Mouse (Mus musculus): ENCODE results near the gene Cenpx. TPM values are rescaled to one million over a fixed set of nuclear protein-coding genes. Genes with fewer than 3 reads are reported as not detected.
"Not testable (repeated sequence)": the region's sequence is repeated elsewhere in the genome, so short reads cannot be mapped to it uniquely, and the experiment has no call there.

The Cenpx gene
- polyA plus RNA-seq, 1 experiment from 2014 or later: 166 TPM

GRCm38 (mm10) chr11:120731858-120732680 lies 18.5 kb upstream of the Cenpx start, which contains the start of gene Cbr2:
Gene Cbr2, minus strand, starts transcription at chr11:120732114.
- WGBS: 49% methylated on average over 12 of the region's 12 CpGs
- 0 out of 2 replicates have a peak, but pooled peaks cover 2% of the 10 kb centered on the region for H3K27me3 ChIP-seq
- H3K4me3 ChIP-seq: no peak within 1 kb of the TSS
- peaks cover 28% of the 10 kb centered on the region for H3K4me1 ChIP-seq
- H3K4me2 ChIP-seq: no peak within 1 kb of the TSS; the same call in 1 of the 2 replicates
- no peak within 1 kb of the TSS for H3K9ac ChIP-seq
- no peak for ATAC-seq (ENCODE audit: insufficient number of reproducible peaks, low FRiP score, low TSS enrichment, low read depth)
- H3K9me3 ChIP-seq: no peaks in the 10 kb centered on the region
- H3K36me3 ChIP-seq: no peaks in the 10 kb centered on the region
- peak within 1 kb of the TSS; percentile 66 for H3K27ac ChIP-seq

DNA sequence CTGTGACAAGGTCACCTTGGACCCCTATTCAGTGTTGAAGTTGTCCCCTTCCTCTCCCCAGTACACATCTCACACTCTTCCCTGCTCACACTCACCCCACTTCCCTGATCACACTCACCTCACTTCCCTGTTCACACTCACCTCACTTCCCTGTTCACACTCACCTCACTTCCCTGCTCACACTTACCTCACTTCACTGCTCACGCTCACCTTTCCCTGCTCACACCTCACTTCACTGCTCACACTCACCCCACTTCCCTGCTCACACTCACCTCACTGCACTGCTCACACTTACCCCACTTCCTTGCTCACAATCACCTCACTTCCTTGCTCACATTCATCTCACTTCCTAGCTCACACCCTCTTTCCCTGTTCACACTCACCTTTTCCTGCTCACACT lies 17.9 kb upstream of the Cenpx start:
- WGBS: 80% methylated on average over 1 of the region's 1 CpGs
- H3K9ac ChIP-seq: no peak overlapping the region

GRCm38 (mm10) chr11:120730331-120730870 lies 16.9 kb upstream of the Cenpx start:
- Histone ChIP-seq H3K4me1 (peaks cover 39% of the 10 kb centered on the region), H3K27me3 (0 out of 2 replicates have a peak, but pooled peaks cover 2% of the 10 kb centered on the region), H3K4me2 (no peak overlapping the region), H3K4me3 (no peak overlapping the region), H3K9me3 (no peaks in the 10 kb centered on the region), H3K36me3 (peaks cover 3% of the 10 kb centered on the region), H3K27ac (no peak overlapping the region), H3K9ac (no peak overlapping the region)
- ATAC-seq (ENCODE audit: insufficient number of reproducible peaks, low FRiP score, low TSS enrichment, low read depth): no peak
- 87% methylated on average over 10 of the region's 10 CpGs for WGBS

More for the DNA sequence above, 17.9 kb upstream of the Cenpx start:
- Histone ChIP-seq H3K4me3 (no peak overlapping the region), H3K4me1 (peaks cover 34% of the 10 kb centered on the region), H3K36me3 (no peaks in the 10 kb centered on the region), H3K27ac (peak overlapping the region; percentile 66), H3K27me3 (0 out of 2 replicates have a peak, but pooled peaks cover 2% of the 10 kb centered on the region), H3K4me2 (no peak overlapping the region; the same call in 1 of the 2 replicates), H3K9me3 (no peaks in the 10 kb centered on the region)
- no peak for ATAC-seq (ENCODE audit: insufficient number of reproducible peaks, low FRiP score, low TSS enrichment, low read depth)

DNA sequence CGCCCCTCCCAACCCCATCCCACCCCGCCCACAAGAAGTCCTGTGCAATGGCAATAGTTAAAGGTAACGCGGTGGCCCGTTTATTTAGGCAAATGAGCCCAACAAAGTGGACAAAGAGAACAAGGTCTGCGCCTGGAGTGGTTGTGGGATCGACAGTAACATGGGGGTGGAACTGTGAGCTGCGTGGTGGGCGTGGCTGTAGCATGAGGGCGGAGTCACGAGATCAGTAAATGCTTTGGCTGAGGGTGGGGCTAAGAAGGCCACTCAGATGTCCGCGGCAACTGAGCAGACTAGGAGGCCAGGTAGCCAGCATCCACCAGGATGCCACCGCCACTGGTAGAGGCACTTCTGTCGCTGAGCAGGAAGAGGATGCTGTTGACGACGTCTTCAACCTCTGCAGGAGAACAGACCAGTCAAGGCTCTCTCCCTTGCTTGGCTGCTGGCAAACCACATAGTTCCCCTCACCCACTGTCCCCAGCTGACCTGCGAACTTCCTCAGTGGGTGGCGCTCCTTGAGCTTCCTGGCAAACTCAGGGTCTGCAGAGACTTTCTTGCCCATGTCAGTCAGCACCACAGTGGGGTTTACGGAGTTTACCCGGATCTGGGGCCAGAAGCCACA lies 16.0 kb upstream of the Cenpx start:
- ATAC-seq (ENCODE audit: insufficient number of reproducible peaks, low FRiP score, low TSS enrichment, low read depth); H3K27ac ChIP-seq: not testable (repeated sequence)

GRCm38 (mm10) chr11:120728530-120729240 lies 15.1 kb upstream of the Cenpx start:
- Histone ChIP-seq H3K27me3 (0 out of 2 replicates have a peak, but pooled peaks cover 2% of the 10 kb centered on the region), H3K4me3 (no peak overlapping the region), H3K4me1 (peaks cover 39% of the 10 kb centered on the region), H3K36me3 (peaks cover 6% of the 10 kb centered on the region), H3K4me2 (no peak overlapping the region), H3K9me3 (no peaks in the 10 kb centered on the region), H3K27ac (no peak overlapping the region), H3K9ac (no peak overlapping the region)
- WGBS: 77% methylated on average over 11 of the region's 11 CpGs
- ATAC-seq (ENCODE audit: insufficient number of reproducible peaks, low FRiP score, low TSS enrichment, low read depth): no peak

More for the DNA sequence above, 16.0 kb upstream of the Cenpx start:
- not testable (repeated sequence) for H3K9me3 ChIP-seq, H3K36me3 ChIP-seq, H3K27me3 ChIP-seq, H3K9ac ChIP-seq
- WGBS: 2% methylated on average over 18 of the region's 21 CpGs
- peaks cover 39% of the 10 kb centered on the region for H3K4me1 ChIP-seq
- peak overlapping the region; percentile 15 for H3K4me3 ChIP-seq
- H3K4me2 ChIP-seq: peak overlapping the region; percentile 41

DNA sequence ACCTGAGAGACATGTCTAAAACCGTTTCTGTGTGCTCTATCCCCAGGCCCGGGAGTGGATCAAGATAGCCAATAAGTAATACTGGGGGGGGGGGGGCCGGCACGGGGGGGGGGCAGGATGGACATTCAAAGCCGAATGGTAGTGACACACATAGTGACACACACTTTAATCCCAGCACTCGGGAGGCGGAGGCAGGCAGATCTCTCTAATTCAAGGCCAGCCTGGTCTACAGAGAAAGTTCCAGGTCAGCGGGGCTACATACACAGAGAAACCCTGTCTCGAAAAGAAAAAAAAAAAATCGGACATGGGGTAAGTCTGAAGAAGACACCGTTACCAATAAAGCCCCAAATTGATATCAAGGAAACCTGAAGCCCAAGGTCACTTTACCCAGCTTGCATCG lies 14.0 kb upstream of the Cenpx start:
- Histone ChIP-seq H3K9me3 (no peaks in the 10 kb centered on the region), H3K4me1 (peaks cover 32% of the 10 kb centered on the region), H3K27me3 (0 out of 2 replicates have a peak, but pooled peaks cover 2% of the 10 kb centered on the region), H3K36me3 (peaks cover 6% of the 10 kb centered on the region), H3K4me3 (no peak overlapping the region), H3K27ac (no peak overlapping the region), H3K9ac (no peak overlapping the region), H3K4me2 (no peak overlapping the region)
- 57% methylated on average over 12 of the region's 12 CpGs for WGBS
- no peak for ATAC-seq (ENCODE audit: insufficient number of reproducible peaks, low FRiP score, low TSS enrichment, low read depth)

- Histone ChIP-seq H3K9me3 (no peaks in the 10 kb centered on the region), H3K27me3 (0 out of 2 replicates have a peak, but pooled peaks cover 2% of the 10 kb centered on the region), H3K9ac (peak within 1 kb of the TSS; percentile 48), H3K4me1 (peaks cover 33% of the 10 kb centered on the region), H3K27ac (no peak within 1 kb of the TSS), H3K36me3 (peaks cover 6% of the 10 kb centered on the region), H3K4me2 (peak within 1 kb of the TSS; percentile 91), H3K4me3 (peak within 1 kb of the TSS; percentile 62)
- ATAC-seq (ENCODE audit: insufficient number of reproducible peaks, low FRiP score, low TSS enrichment, low read depth): peak; percentile 78
- under 1% methylated on average over 14 of the region's 14 CpGs for WGBS
Observed at GRCm38 (mm10) chr11:120727169-120727527, 13.6 kb upstream of the Cenpx start, which contains the start of gene Dcxr. Gene Dcxr, minus strand, starts transcription at chr11:120727281.

- ATAC-seq (ENCODE audit: insufficient number of reproducible peaks, low FRiP score, low TSS enrichment, low read depth): peak; percentile 9; the same call in 1 of the 2 replicates
- peak overlapping the region; percentile 91 for H3K4me2 ChIP-seq
- H3K27me3 ChIP-seq: 0 out of 2 replicates have a peak, but pooled peaks cover 2% of the 10 kb centered on the region
- H3K9ac ChIP-seq: peak overlapping the region; percentile 48
- H3K27ac ChIP-seq: no peak overlapping the region
- no peaks in the 10 kb centered on the region for H3K9me3 ChIP-seq
- peaks cover 6% of the 10 kb centered on the region for H3K36me3 ChIP-seq
- peaks cover 33% of the 10 kb centered on the region for H3K4me1 ChIP-seq
- H3K4me3 ChIP-seq: peak overlapping the region; percentile 62
- WGBS: 21% methylated on average over 34 of the region's 36 CpGs
Observed at GRCm38 (mm10) chr11:120726243-120727168, 13.0 kb upstream of the Cenpx start.

GRCm38 (mm10) chr11:120723509-120723908 lies 10.0 kb upstream of the Cenpx start:
- Histone ChIP-seq H3K4me1 (peaks cover 34% of the 10 kb centered on the region), H3K9ac (no peak overlapping the region), H3K4me3 (no peak overlapping the region), H3K27me3 (no peaks in the 10 kb centered on the region), H3K4me2 (no peak overlapping the region), H3K27ac (no peak overlapping the region), H3K9me3 (no peaks in the 10 kb centered on the region), H3K36me3 (peaks cover 22% of the 10 kb centered on the region)
- 90% methylated on average over 7 of the region's 7 CpGs for WGBS
- no peak for ATAC-seq (ENCODE audit: insufficient number of reproducible peaks, low FRiP score, low TSS enrichment, low read depth)

DNA sequence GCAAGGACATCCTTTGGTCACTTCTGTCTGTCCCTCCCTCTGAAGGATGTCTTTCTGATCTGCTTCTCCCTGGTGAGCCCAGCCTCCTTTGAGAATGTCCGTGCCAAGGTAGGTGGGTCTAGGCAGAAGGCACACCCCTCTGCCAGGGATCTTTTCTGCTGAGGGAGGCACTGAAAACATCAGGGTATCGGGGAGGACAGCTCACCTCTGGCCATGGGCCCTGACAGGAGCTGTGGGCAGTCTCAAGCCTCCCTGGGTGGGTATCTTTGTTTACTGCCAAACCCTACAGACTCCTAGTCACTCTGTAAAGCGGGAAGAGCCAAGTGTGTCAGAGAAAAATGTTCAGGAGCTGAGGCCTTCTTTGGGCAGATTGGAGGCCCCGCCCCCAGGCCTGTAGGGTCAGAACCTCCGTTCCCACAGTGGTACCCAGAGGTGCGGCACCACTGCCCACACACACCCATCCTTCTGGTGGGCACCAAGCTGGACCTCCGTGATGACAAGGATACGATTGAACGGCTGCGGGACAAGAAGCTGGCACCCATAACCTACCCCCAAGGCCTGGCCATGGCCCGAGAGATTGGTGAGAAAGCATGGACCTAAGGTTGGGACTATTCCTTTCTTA lies 9.3 kb upstream of the Cenpx start:
- 83% methylated on average over 11 of the region's 11 CpGs for WGBS
- Histone ChIP-seq H3K27ac (no peak overlapping the region), H3K27me3 (no peaks in the 10 kb centered on the region), H3K4me1 (peaks cover 34% of the 10 kb centered on the region), H3K4me2 (0 out of 2 replicates have a peak overlapping the region, but pooled peaks have one; percentile 99), H3K4me3 (no peak overlapping the region), H3K36me3 (peaks cover 28% of the 10 kb centered on the region), H3K9ac (no peak overlapping the region), H3K9me3 (no peaks in the 10 kb centered on the region)
- no peak for ATAC-seq (ENCODE audit: insufficient number of reproducible peaks, low FRiP score, low TSS enrichment, low read depth)

Measured in limb, embryonic 15.5 days (tissue).